Mouse (Mus musculus): ENCODE results near the gene Dcaf4. TPM values are rescaled to one million over a fixed set of nuclear protein-coding genes. Genes with fewer than 3 reads are reported as not detected.

The Dcaf4 gene
- polyA plus RNA-seq, 1 experiment = 13.7 TPM

- Histone ChIP-seq H3K36me3 (ENCODE audit: control insufficient read depth, insufficient read depth) (peaks cover 23% of the 10 kb centered on the region), H3ac (ENCODE audit: control insufficient read depth, insufficient read length) (no peak overlapping the region), H3K4me2 (ENCODE audit: low read depth) (no peak overlapping the region), H3K4me3 (no peak overlapping the region), H3K27me3 (ENCODE audit: control insufficient read depth, insufficient read depth, insufficient read length) (no peaks in the 10 kb centered on the region), H3K79me2 (ENCODE audit: control insufficient read depth, insufficient read depth) (no peaks in the 10 kb centered on the region)
- TF ChIP-seq POLR2A (IDR thresholded peaks at IDR 0.05; ENCODE audit: insufficient read length, low read depth) = no peak
- TF ChIP-seq MAX (IDR thresholded peaks at IDR 0.05; ENCODE audit: low read depth) = no peak
- no peak for TF ChIP-seq E2F4 (IDR thresholded peaks at IDR 0.05; ENCODE audit: insufficient read depth)
- no peak for TF ChIP-seq TCF12 (IDR thresholded peaks at IDR 0.05; ENCODE audit: insufficient read depth, poor library complexity, severe bottlenecking)
Observed at GRCm38 (mm10) chr12:83586628-83587027, 66.4 kb downstream of the Dcaf4 start.

Other genes starting within 250 kb of the Dcaf4 start
- gene Dpf3, start 32.8 kb upstream of the Dcaf4 start, polyA plus RNA-seq (2012; fragmentation: generic; extraction: Trizol) = 0.52 TPM
- 16.8 TPM for gene Zfyve1, start 76.8 kb downstream of the Dcaf4 start, polyA plus RNA-seq (2012; fragmentation: generic; extraction: Trizol)
- gene Rbm25, start 110.8 kb downstream of the Dcaf4 start, polyA plus RNA-seq (2012; fragmentation: generic; extraction: Trizol) = 17.6 TPM
- gene Psen1, start 167.7 kb downstream of the Dcaf4 start, polyA plus RNA-seq (2012; fragmentation: generic; extraction: Trizol) = 53.7 TPM
- 0.04 TPM for gene Papln, start 243.2 kb downstream of the Dcaf4 start, polyA plus RNA-seq (2012; fragmentation: generic; extraction: Trizol)

Data from myocyte (in vitro differentiated cells).